Mouse (Mus musculus) kidney, adult 11 months (tissue): Measurements from ENCODE around the gene Nom1.

Source experiments
- DNase-seq: peaks from one replicate; pipeline ENCODE4 v3.0.0; 2022

Nom1 gene

GRCm38 (mm10) chr5:29471396-29471795, 36.9 kb downstream of the Nom1 start:
- DNase-seq, result no peak

GRCm38 (mm10) chr5:29471855-29472665, 37.6 kb downstream of the Nom1 start:
- no peak for DNase-seq

- DNase-seq, result no peak
Measured at GRCm38 (mm10) chr5:29473551-29474245, 39.2 kb downstream of the Nom1 start.

GRCm38 (mm10) chr5:29474246-29474960, 39.9 kb downstream of the Nom1 start:
- no peak for DNase-seq

GRCm38 (mm10) chr5:29475041-29475440, 40.6 kb downstream of the Nom1 start:
- no peak for DNase-seq

GRCm38 (mm10) chr5:29475556-29475955, 41.1 kb downstream of the Nom1 start:
- DNase-seq, result no peak

- no peak for DNase-seq
Measured at GRCm38 (mm10) chr5:29476021-29476420, 41.6 kb downstream of the Nom1 start.

GRCm38 (mm10) chr5:29477474-29478207, 43.2 kb downstream of the Nom1 start:
- no peak for DNase-seq

GRCm38 (mm10) chr5:29478208-29479197, 44.0 kb downstream of the Nom1 start, which contains the start of gene Mnx1:
Gene Mnx1 (minus strand): TSS chr5:29478470.
- DNase-seq, result no peak

- DNase-seq, result no peak
Measured at GRCm38 (mm10) chr5:29479198-29479593, 44.7 kb downstream of the Nom1 start.

GRCm38 (mm10) chr5:29483801-29484200, 49.3 kb downstream of the Nom1 start:
- no peak for DNase-seq

GRCm38 (mm10) chr5:29484965-29485940, 50.8 kb downstream of the Nom1 start:
- no peak for DNase-seq

GRCm38 (mm10) chr5:29485941-29486320, 51.5 kb downstream of the Nom1 start:
- DNase-seq, result no peak

GRCm38 (mm10) chr5:29487321-29487720, 52.9 kb downstream of the Nom1 start:
- no peak for DNase-seq

- no peak for DNase-seq
Measured at GRCm38 (mm10) chr5:29507013-29507412, 72.5 kb downstream of the Nom1 start.
